Mouse (Mus musculus) brain, embryonic 14.5 days (tissue): ENCODE data around the gene Papolb.

ENCODE experiments used
- CTCF ChIP-seq: fragments of 200-500 bp; IDR thresholded peaks from 2 replicates; pipeline ENCODE4 v1.5.1; 2012; ENCODE audit warnings: inconsistent platforms, mild to moderate bottlenecking, moderate library complexity, borderline replicate concordance; ENCODE audit not compliant: insufficient read depth, insufficient read length; ENCODE audit errors: extremely low read depth
- POLR2A ChIP-seq: fragments of 200-500 bp; IDR thresholded peaks from 2 replicates; pipeline ENCODE4 v1.6.1; 2012; ENCODE audit warnings: mild to moderate bottlenecking, inconsistent platforms, borderline replicate concordance; ENCODE audit not compliant: poor library complexity, insufficient read depth, insufficient read length, severe bottlenecking; ENCODE audit errors: extremely low read depth

DNA sequence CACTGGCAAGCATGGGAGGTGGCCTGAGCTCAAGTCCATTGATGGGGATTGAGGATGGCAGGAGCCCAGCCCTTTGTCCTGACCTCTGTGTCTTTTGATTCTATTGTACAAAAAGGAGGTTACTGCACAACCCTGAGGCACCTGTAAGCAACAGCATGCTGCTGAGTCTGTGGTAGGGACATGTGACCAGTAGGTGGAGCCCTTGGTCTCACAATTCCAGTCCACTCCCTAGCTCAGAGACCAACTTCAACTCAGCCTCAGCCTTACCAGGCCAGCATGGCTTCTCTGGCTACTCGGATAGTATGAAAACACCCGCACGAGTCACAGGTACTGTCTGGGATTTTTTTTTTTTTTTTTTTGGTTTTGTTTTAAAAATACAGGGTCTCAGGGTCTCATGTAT lies 27.5 kb downstream of the Papolb start:
- TF ChIP-seq CTCF = peak; percentile 91
- TF ChIP-seq POLR2A = no peak
